Mouse (Mus musculus) midbrain, embryonic 13.5 days (tissue): ENCODE data around the gene Topaz1. TPM values are rescaled to one million over a fixed set of nuclear protein-coding genes. Genes with fewer than 3 reads are reported as not detected.

Experiments
- polyA plus RNA-seq: library from polyadenylated mRNA; unstranded; fragments of >200 nt; fragmentation: Nextera tagmentation; extraction: Ambion mirVana; gene quantifications from 2 replicates; pipeline ENCODE4 v1.2.1, GENCODE M21; 2015

Gene Topaz1
- polyA plus RNA-seq, 1 experiment from 2014 or later = not detected

Other genes with a start within 250 kb of the Topaz1 start
- 8.1 and 8.2 TPM in 2 replicates for gene Tcaim, start 58.2 kb downstream of the Topaz1 start, polyA plus RNA-seq
- gene Gm35549, start 96.7 kb downstream of the Topaz1 start, polyA plus RNA-seq = 0.28 TPM in 1 of 2 replicates, not detected in the other
- gene Zfp445, start 118.7 kb downstream of the Topaz1 start, polyA plus RNA-seq = 109 and 116 TPM in 2 replicates
- gene Zkscan7, start 138.3 kb downstream of the Topaz1 start, polyA plus RNA-seq = 4.7 TPM in 2 replicates
- 31.0 and 32.4 TPM in 2 replicates for gene Zfp105, start 175.7 kb downstream of the Topaz1 start, polyA plus RNA-seq
- 36.8 and 38.7 TPM in 2 replicates for gene 1110059G10Rik, start 203.7 kb downstream of the Topaz1 start, polyA plus RNA-seq
- gene Kif15, start 203.7 kb downstream of the Topaz1 start, polyA plus RNA-seq = 32.5 and 33.2 TPM in 2 replicates